Mouse (Mus musculus) kidney, postnatal 0 days (tissue): ENCODE measurements around the gene Ppip5k1. TPM values are rescaled to one million over a fixed set of nuclear protein-coding genes. Genes with fewer than 3 reads are reported as not detected.
A peak's percentile ranks its signal among the peaks of the same experiment; 100 is the strongest.

Source experiments
- ATAC-seq: fragments of 200-750 bp; cut with Nextera tagmentation; replicated peaks from 2 replicates; pipeline ENCODE4 v1.8.0; 2017; ENCODE audit warnings: low read depth, moderate number of reproducible peaks, moderate TSS enrichment, moderate library complexity; ENCODE audit not compliant: low FRiP score
- DNase-seq: peaks from one replicate; pipeline ENCODE4 v3.0.0-alpha.2; 2016; ENCODE audit warnings: low spot score
- H3K27ac ChIP-seq: fragments of 300-500 bp; sonication (generic); 2 replicates; pipeline ENCODE4 v1.5.1; 2014; ENCODE audit warnings: mild to moderate bottlenecking
- H3K27me3 ChIP-seq: fragments of 300-500 bp; sonication (generic); 2 replicates; pipeline ENCODE4 v1.6.1; 2014; ENCODE audit warnings: low read length, mixed read lengths; ENCODE audit not compliant: insufficient read depth
- H3K36me3 ChIP-seq: fragments of 300-500 bp; sonication (generic); 2 replicates; pipeline ENCODE4 v1.6.1; 2014; ENCODE audit warnings: low read length, mixed read lengths; ENCODE audit not compliant: insufficient read depth
- H3K4me1 ChIP-seq: fragments of 300-500 bp; sonication (generic); replicated peaks from 2 replicates; pipeline ENCODE4 v1.6.1; 2014; ENCODE audit warnings: antibody characterized with exemption, low read length, mixed read lengths; ENCODE audit not compliant: insufficient read depth
- H3K4me2 ChIP-seq: fragments of 300-500 bp; sonication (generic); 2 replicates; pipeline ENCODE4 v1.6.1; 2014; ENCODE audit warnings: mild to moderate bottlenecking, low read length, moderate library complexity, mixed read lengths
- H3K4me3 ChIP-seq: fragments of 300-500 bp; sonication (generic); replicated peaks from 2 replicates; pipeline ENCODE4 v1.5.1; 2014; ENCODE audit warnings: low read depth, low read length
- H3K9ac ChIP-seq: fragments of 300-500 bp; sonication (generic); 2 replicates; pipeline ENCODE4 v1.6.1; 2014; ENCODE audit warnings: low read depth, low read length
- H3K9me3 ChIP-seq: fragments of 300-500 bp; sonication (generic); replicated peaks from 2 replicates; pipeline ENCODE4 v1.6.1; 2016; ENCODE audit warnings: low read length, inconsistent platforms, mixed read lengths
- CTCF ChIP-seq: IDR thresholded peaks from 2 replicates; pipeline ENCODE4 v1.5.1; 2016; ENCODE audit warnings: antibody characterized with exemption, low read depth, mild to moderate bottlenecking, moderate library complexity
- WGBS: fragments of 180-500 bp; shearing (Covaris S2); extraction: QIAGEN DNeasy Blood & Tissue Kit; methylation state at CpG from one replicate; pipeline ENCODE4 v1.1.7; 2014; 5-methylcytosine and 5-hydroxymethylcytosine counted together
- polyA plus RNA-seq: library from polyadenylated mRNA; unstranded; fragments of >200 nt; fragmentation: Nextera tagmentation; extraction: Ambion mirVana; gene quantifications from 2 replicates; pipeline ENCODE4 v1.2.1, GENCODE M21; 2015

The Ppip5k1 gene
- polyA plus RNA-seq, 1 experiment from 2014 or later: 14.0 TPM

DNA sequence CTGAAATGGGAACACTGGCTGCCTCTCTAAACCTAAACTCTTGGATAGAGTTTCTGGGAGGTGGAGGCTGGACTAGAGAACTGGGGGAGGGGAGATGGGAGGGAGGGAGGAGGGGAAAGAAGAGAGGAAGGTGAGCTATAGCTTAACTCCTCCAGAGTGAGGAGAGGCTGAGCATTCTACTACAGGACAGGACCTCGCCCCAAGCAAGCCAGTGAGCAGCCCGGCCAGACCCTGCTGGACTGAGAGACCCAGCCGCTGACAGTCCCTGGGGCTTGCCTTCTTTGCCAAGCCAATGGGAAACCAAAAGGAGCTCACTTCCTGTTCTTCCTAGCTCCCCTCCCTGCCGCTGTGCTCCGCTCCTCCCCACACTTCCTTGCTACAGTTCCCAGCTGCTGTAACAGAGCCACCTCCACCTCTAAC lies 46.2 kb downstream of the Ppip5k1 start:
- Histone ChIP-seq H3K27me3 (no peaks in the 10 kb centered on the region), H3K9me3 (no peaks in the 10 kb centered on the region), H3K36me3 (no peaks in the 10 kb centered on the region), H3K4me1 (0 out of 2 replicates have a peak, but pooled peaks cover 6% of the 10 kb centered on the region), H3K4me3 (no peak overlapping the region; the same call in 1 of the 2 replicates), H3K9ac (no peak overlapping the region), H3K27ac (no peak overlapping the region), H3K4me2 (peak overlapping the region; percentile 35)
- WGBS: 7% methylated on average over 5 of the region's 5 CpGs
- ATAC-seq: no peak; the same call in 1 of the 2 replicates
- DNase-seq: peak; percentile 80
- no peak for TF ChIP-seq CTCF

GRCm38 (mm10) chr2:121300036-121300435 lies 55.2 kb downstream of the Ppip5k1 start:
- ATAC-seq: no peak
- H3K4me3 ChIP-seq: no peak overlapping the region
- no peaks in the 10 kb centered on the region; the same call in 1 of the 2 replicates for H3K4me1 ChIP-seq
- H3K27me3 ChIP-seq: peaks cover 5% of the 10 kb centered on the region; the same call in 1 of the 2 replicates
- H3K27ac ChIP-seq: no peak overlapping the region
- no peaks in the 10 kb centered on the region for H3K36me3 ChIP-seq
- no peak for TF ChIP-seq CTCF
- H3K9me3 ChIP-seq: no peaks in the 10 kb centered on the region
- WGBS: 83% methylated on average over 10 of the region's 10 CpGs
- no peak overlapping the region for H3K4me2 ChIP-seq
- no peak overlapping the region for H3K9ac ChIP-seq
- no peak for DNase-seq

DNA sequence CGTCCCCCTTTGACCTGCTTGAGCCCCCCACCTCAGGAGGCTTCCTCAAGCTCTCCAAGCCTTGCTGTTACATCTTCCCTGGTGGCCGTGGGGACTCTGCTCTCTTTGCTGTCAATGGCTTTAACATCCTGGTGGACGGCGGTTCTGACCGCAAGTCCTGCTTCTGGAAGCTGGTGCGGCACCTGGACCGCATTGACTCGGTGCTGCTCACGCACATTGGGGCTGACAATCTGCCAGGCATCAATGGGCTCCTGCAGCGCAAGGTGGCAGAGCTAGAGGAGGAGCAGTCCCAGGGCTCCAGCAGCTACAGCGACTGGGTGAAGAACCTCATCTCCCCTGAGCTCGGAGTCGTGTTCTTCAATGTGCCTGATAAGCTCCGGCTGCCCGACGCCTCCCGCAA lies 55.7 kb downstream of the Ppip5k1 start:
- H3K27ac ChIP-seq: no peak overlapping the region
- WGBS: 88% methylated on average over 17 of the region's 17 CpGs
- TF ChIP-seq CTCF: no peak

DNA sequence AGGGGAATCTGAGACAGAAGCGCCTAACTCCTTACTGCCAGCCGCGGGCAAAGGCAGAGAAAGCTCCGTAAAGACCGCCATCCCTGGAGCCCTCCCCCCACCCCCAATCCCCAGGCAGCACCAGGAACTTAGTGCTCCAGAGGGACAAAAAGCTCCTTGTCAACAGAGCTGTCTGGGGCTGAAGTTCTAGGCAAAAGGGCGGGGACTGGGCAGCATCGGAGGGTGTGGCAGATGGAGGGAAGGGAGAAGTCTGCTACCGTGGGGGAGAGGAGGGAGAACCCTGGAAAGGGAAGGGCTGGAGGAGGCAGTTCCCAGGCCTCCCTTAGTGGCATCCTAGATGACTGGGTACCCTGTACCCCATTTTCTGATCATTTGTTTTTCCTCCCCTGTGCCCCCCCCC lies 57.1 kb downstream of the Ppip5k1 start:
- H3K4me1 ChIP-seq: peaks cover 11% of the 10 kb centered on the region
- no peak overlapping the region for H3K9ac ChIP-seq
- no peak overlapping the region for H3K4me2 ChIP-seq
- no peak for DNase-seq
- no peak for ATAC-seq
- no peak for TF ChIP-seq CTCF
- peaks cover 5% of the 10 kb centered on the region; the same call in 1 of the 2 replicates for H3K27me3 ChIP-seq
- H3K36me3 ChIP-seq: no peaks in the 10 kb centered on the region
- WGBS: 11% methylated on average over 7 of the region's 8 CpGs
- H3K4me3 ChIP-seq: no peak overlapping the region
- H3K9me3 ChIP-seq: no peaks in the 10 kb centered on the region
- H3K27ac ChIP-seq: no peak overlapping the region

More for the DNA sequence above, 55.7 kb downstream of the Ppip5k1 start:
- Histone ChIP-seq H3K4me2 (no peak overlapping the region), H3K36me3 (no peaks in the 10 kb centered on the region), H3K4me1 (peaks cover 5% of the 10 kb centered on the region), H3K9me3 (no peaks in the 10 kb centered on the region), H3K9ac (no peak overlapping the region), H3K27me3 (peaks cover 5% of the 10 kb centered on the region; the same call in 1 of the 2 replicates), H3K4me3 (no peak overlapping the region)
- ATAC-seq: no peak
- DNase-seq: no peak

DNA sequence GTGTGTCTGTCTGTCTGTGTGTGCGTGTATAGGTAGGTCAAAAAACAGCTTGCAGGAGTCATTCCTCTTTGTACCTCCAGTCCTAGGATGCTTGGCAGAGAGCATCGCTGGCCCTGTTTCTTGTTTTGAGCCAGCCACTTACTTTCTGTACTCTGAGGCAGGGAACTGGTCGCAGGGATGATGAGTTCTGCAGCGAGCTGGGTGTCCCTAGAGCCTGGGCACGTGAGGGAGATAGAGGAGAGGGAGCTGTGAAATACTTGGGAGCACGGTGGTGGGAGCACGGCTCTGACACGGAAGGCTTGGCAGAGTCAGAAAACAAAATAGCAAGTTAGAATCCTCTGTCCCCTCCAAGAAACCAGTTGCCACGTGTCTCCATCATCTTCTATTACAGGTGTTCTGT lies 57.5 kb downstream of the Ppip5k1 start:
- H3K9me3 ChIP-seq: no peaks in the 10 kb centered on the region
- no peaks in the 10 kb centered on the region for H3K36me3 ChIP-seq
- H3K4me1 ChIP-seq: peaks cover 11% of the 10 kb centered on the region
- no peak for ATAC-seq
- peaks cover 5% of the 10 kb centered on the region; the same call in 1 of the 2 replicates for H3K27me3 ChIP-seq
- no peak overlapping the region for H3K4me3 ChIP-seq
- DNase-seq: no peak
- no peak overlapping the region for H3K4me2 ChIP-seq
- H3K9ac ChIP-seq: no peak overlapping the region
- TF ChIP-seq CTCF: no peak
- H3K27ac ChIP-seq: no peak overlapping the region
- WGBS: 16% methylated on average over 9 of the region's 9 CpGs

DNA sequence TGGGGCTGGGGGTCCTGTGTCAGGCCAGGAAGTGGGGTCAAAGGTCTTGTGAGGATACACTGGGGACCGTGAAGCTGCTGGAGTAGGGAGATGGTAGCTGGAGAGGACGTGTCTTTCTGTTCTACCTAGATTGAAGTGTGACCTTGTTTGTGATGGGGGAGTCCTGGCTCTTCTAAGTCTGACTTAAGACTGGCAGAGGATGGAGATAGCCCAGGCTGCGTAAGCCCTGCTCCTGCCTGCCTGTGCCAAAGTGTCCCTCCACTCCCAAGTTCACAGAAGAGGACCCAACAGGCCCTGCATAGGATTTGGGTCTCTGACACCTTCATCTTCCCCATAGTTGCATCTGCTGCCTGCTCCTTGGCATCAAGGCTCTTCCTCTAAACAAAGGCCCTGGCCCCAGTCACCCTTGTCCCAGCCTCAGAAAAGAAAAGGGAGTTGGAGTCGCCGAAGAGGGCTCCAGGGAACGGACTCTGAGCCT lies 58.4 kb downstream of the Ppip5k1 start:
- H3K27ac ChIP-seq: no peak overlapping the region
- peaks cover 5% of the 10 kb centered on the region; the same call in 1 of the 2 replicates for H3K27me3 ChIP-seq
- DNase-seq: no peak
- H3K36me3 ChIP-seq: no peaks in the 10 kb centered on the region
- WGBS: 17% methylated on average over 6 of the region's 6 CpGs
- H3K9me3 ChIP-seq: no peaks in the 10 kb centered on the region
- no peak overlapping the region for H3K4me3 ChIP-seq
- peak overlapping the region; percentile 63; the same call in 1 of the 2 replicates for H3K4me2 ChIP-seq
- TF ChIP-seq CTCF: no peak
- H3K9ac ChIP-seq: no peak overlapping the region
- ATAC-seq: no peak
- peaks cover 11% of the 10 kb centered on the region for H3K4me1 ChIP-seq
